Mouse (Mus musculus): Measurements from ENCODE around the gene Dnase2a.
A peak's percentile ranks its signal among the peaks of the same experiment; 100 is the strongest.

Gene Dnase2a

GRCm38 (mm10) chr8:84936962-84937546 lies 28.7 kb downstream of the Dnase2a start, which contains the start of gene Mast1:
Gene Mast1 (minus strand): TSS chr8:84937359.
- DNase-seq (ENCODE audit: low spot score): peak; percentile 82

- DNase-seq (ENCODE audit: low spot score): no peak
Measured at GRCm38 (mm10) chr8:84937620-84938485, 29.5 kb downstream of the Dnase2a start.

GRCm38 (mm10) chr8:84943699-84944098 lies 35.3 kb downstream of the Dnase2a start:
- no peak for DNase-seq (ENCODE audit: low spot score)

GRCm38 (mm10) chr8:84944478-84945160 lies 36.3 kb downstream of the Dnase2a start:
- DNase-seq (ENCODE audit: low spot score): peak; percentile 82

GRCm38 (mm10) chr8:84945235-84945632 lies 36.9 kb downstream of the Dnase2a start:
- DNase-seq (ENCODE audit: low spot score): no peak

GRCm38 (mm10) chr8:84945633-84946527 lies 37.5 kb downstream of the Dnase2a start:
- peak; percentile 61 for DNase-seq (ENCODE audit: low spot score)

GRCm38 (mm10) chr8:84946528-84947240 lies 38.3 kb downstream of the Dnase2a start, which contains the start of gene Rtbdn:
Gene Rtbdn (plus strand): TSS chr8:84946991.
- peak; percentile 69 for DNase-seq (ENCODE audit: low spot score)

GRCm38 (mm10) chr8:84947241-84947545 lies 38.8 kb downstream of the Dnase2a start:
- DNase-seq (ENCODE audit: low spot score): peak; percentile 75

GRCm38 (mm10) chr8:84949753-84950152 lies 41.4 kb downstream of the Dnase2a start:
- DNase-seq (ENCODE audit: low spot score): no peak

GRCm38 (mm10) chr8:84952612-84953255 lies 44.4 kb downstream of the Dnase2a start:
- no peak for DNase-seq (ENCODE audit: low spot score)

- DNase-seq (ENCODE audit: low spot score): peak; percentile 71
Measured at GRCm38 (mm10) chr8:84956768-84957167, 48.4 kb downstream of the Dnase2a start.

GRCm38 (mm10) chr8:84959811-84960210 lies 51.5 kb downstream of the Dnase2a start:
- no peak for DNase-seq (ENCODE audit: low spot score)

- DNase-seq (ENCODE audit: low spot score): no peak
Measured at GRCm38 (mm10) chr8:84963952-84964351, 55.6 kb downstream of the Dnase2a start.

- DNase-seq (ENCODE audit: low spot score): peak; percentile 99
Measured at GRCm38 (mm10) chr8:84965731-84966291, 57.5 kb downstream of the Dnase2a start.

- no peak for DNase-seq (ENCODE audit: low spot score)
Measured at GRCm38 (mm10) chr8:84966603-84967002, 58.2 kb downstream of the Dnase2a start.

GRCm38 (mm10) chr8:84967532-84968304 lies 59.4 kb downstream of the Dnase2a start:
- no peak for DNase-seq (ENCODE audit: low spot score)

- DNase-seq (ENCODE audit: low spot score): no peak
Measured at GRCm38 (mm10) chr8:84968650-84969049, 60.3 kb downstream of the Dnase2a start.

GRCm38 (mm10) chr8:84969241-84970134 lies 61.1 kb downstream of the Dnase2a start, which contains the start of the genes Gm49661, Prdx2 and Rnaseh2a:
Gene Gm49661 (minus strand): TSS chr8:84969433.
Gene Prdx2 (plus strand): TSS chr8:84969587.
Gene Rnaseh2a (minus strand): TSS chr8:84969767.
- DNase-seq (ENCODE audit: low spot score): peak; percentile 83

All from embryo, embryonic 10 days (tissue).